Mouse (Mus musculus) adrenal gland, adult 8-10 months (tissue): ENCODE data around the gene Wwox. TPM values are rescaled to one million over a fixed set of nuclear protein-coding genes. Genes with fewer than 3 reads are reported as not detected.
A peak's percentile ranks its signal among the peaks of the same experiment; 100 is the strongest.

Source experiments
- DNase-seq: peaks from one replicate; pipeline ENCODE4 v3.0.0; 2022
- total RNA-seq, 4 experiments: library from RNA; stranded (reverse); gene quantifications; 2 replicates each; pipeline ENCODE4 v1.2.4; 2022

Gene Wwox
- 10 to 100 TPM; 26.4 to 56.6 (median 35.7) TPM for total RNA-seq

- peak; percentile 99 for DNase-seq
Observed at GRCm38 (mm10) chr8:114439334-114440204, at the start of gene Wwox. TSS of gene Wwox (plus strand) at chr8:114439655.

DNA sequence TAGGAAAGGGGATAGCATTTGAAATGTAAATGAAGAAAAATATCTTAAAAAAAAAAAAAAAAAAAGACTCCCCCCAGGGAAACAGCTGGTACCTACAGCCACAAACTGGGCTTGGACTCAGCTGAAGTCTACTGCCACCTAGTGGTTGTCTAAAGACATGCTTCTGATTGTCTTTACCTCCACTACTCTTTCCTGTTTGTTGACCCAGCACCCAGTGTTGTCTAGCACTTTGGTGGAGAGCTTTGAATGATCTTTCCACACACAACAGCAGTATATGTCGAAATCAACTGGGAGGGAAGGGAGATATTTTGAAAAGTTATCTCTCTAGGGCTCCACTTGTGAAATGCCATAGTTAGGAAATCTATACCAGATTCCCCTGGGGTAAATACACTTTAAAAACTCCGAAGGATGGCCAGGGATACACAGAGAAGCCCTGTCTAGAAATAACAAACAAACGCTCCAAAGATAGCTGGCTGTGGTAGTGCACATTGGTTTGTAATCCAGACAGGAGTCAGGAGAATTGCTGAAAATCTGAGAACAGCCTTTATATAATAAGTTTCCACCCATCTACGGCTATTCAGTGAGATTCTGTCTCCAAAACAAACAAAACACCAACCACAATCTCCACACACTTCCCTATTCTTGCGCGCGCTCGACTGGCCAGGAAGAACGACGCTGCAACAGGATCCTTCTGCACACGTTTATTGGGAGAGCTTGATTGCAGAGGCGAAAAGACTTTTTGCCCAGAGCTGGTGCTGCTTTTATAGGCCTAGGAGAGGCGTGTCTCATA, 48.8 kb upstream of the Wwox start:
- no peak for DNase-seq

DNA sequence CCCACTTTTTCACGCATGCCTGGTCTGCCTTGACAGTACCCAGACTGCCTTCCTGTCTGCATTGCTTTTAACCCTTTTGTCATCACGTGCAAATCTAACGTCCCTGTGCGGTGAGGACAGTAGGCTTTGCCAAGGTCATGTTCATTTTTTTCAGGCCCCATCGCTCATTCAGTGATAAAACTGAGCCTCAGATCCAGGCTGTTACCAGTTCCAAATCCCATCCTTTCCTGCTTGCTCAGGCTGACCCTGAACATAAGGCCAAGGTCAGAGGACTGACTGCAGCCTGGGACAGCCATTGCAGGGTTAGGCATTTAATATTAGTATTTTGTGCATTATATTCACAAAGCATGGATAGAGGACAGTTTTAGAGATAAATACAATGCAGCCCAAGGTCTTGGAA, 41.1 kb upstream of the Wwox start:
- peak; percentile 25 for DNase-seq

DNA sequence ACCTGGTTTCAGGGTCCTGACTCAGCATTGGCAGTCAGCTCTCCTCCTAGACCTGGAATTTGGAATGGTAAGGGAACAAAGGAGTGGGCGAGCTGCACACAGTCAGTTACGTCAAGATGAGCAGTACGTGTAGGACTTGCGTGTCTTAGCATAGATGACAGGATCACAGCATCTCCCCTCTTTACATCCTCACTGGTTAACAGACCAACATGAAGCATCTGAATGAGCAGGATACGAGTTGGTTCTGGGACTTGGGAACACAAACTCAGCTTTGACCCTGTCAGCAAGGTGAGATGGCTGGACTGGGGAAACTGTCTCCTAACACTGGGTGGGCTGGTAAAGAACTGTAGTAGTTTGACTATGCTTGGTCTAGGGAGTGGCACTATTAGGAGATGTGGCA, 40.2 kb upstream of the Wwox start:
- no peak for DNase-seq

DNA sequence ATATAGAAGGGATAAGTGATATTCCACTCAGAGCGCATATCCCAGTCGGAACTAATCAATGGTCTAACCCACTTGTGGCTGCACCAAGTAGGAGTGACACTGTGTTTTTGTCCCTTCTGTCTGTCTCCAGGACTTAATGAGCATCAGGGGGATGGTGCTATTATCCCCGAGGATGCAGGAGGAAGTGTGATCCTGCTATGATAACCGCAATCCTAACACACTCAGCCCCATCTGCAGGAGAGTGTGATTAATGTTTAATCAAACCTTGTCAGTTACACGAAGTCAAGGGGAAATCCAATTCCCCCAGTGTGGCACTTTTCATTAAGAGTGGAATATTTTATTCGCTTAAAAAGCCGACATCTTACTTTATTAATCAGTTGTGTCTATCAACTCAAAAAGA, 37.8 kb upstream of the Wwox start:
- no peak for DNase-seq

GRCm38 (mm10) chr8:114411421-114411820, 28.0 kb upstream of the Wwox start:
- no peak for DNase-seq

- no peak for DNase-seq
Observed at GRCm38 (mm10) chr8:114417786-114418185, 21.7 kb upstream of the Wwox start, which contains the start of gene Clec3a. TSS of gene Clec3a (plus strand) at chr8:114418086.

DNA sequence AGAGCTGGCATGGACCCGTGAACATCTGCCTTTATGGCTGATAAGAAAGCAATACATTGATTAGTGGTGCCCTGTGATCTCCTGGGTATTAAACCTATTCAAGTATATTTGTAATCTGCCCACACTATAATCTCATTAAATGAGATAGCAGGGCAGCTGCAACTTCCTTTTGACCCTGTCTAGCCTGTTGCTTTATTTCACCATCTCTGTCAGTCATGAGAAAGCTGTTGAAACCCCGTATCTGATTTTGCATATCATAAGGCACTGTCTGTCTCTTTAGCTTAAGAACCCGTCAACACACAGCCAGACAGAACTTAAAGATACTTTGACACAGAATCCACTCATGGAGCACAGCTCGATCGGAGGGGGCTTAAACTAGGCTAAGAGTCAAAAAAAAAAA, 21.0 kb upstream of the Wwox start:
- no peak for DNase-seq

DNA sequence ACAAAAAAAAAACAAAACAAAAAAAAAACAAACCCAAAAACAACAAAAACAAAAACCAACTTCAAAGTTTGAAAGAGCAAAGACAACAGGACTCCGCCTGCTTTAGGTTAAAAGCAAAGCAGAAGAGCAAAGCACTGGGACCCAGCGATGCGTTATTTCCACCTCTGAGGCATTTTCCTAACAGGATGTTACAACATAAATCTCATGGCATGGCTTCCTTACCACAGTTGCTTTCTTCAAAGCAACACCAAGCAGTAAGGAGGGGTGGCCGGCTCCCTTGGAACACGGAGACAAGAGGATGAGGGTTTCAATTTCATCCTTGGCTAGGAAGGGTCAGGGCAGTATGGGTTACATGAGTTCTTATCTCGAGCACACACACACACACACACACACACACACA, 20.6 kb upstream of the Wwox start:
- no peak for DNase-seq

- no peak for DNase-seq
Observed at GRCm38 (mm10) chr8:114421544-114421943, 17.9 kb upstream of the Wwox start.

DNA sequence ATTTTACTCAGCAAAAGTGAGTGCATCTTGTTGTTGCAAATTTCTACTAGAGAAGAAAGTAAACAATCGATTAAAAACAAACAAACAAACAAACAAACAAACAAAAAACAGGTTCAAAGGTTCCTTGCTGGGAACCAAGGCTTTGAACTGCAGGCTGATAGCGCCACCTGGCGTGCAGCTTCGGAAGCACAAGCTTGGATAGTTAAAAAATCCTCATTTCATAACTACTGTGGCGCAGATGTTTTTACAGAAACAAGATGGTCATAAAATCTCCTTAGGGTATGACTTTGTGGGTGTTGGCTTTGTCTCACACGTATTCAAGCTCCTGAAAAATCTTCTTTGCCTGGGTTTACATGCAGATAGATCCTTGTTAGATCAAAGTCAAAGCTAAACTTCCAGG, 1.2 kb upstream of the Wwox start:
- no peak for DNase-seq

- no peak for DNase-seq
Observed at GRCm38 (mm10) chr8:114440205-114440589, 742 bp downstream of the Wwox start.

DNA sequence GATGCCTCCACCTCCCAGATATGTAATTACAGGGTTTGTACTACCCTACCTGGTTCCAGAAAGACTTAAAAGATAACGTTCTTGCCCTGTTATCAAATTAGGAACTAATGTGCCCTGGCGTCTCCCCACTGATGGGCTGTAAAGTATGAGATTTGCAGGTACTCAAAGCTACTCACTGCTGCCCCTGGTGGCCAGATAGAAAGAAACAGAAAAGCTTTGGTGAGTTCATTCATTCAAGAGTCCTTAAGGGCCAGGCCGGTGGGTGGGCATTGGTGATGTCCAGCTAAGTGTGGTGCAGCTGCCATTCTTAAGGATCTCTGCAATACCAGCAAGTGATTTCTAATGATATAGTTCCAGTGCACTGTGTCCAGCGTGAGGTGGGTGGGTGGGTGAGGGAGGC, 2.2 kb downstream of the Wwox start:
- DNase-seq: no peak

DNA sequence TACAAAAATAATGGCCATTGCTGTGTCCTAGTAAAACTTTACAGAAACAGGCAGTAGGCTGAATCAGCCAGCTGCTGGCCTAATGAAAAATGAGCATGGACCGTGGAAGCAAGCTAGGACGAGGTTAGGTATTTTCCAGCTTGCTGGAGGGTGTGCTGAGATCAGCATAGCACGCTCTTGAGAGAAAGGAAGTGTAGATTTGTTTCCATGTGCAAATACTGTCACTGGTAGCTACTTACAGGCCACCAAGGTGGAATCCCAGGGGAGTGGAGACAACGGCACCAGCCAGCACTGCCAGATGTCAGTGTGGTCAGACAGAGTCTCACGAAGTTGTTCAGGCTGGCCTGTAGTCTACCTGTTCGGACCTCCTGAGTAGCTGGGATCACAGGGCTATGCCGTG, 7.4 kb downstream of the Wwox start:
- no peak for DNase-seq

GRCm38 (mm10) chr8:114452278-114452677, 12.8 kb downstream of the Wwox start:
- no peak for DNase-seq

DNA sequence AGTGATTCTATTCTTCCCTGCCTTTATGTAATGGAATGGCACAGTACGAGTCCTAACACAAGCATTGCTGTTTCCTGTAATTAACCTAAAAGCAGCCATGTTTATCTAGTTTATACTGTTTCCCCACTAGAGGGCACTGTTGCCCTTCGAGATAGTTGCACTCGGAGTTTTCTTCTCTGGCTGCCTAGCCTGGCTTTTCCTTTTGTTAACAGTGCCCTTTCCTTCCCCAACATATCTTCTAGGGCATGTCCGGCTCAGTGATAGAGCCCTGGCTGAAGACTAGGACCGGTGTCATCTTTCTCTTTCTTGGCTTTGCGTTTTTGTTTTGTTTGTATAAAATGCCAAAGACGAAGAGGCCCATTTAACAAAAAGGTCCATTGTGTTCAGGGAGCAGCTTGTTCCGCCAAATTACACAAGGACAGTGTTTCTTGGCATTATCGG, 13.3 kb downstream of the Wwox start:
- DNase-seq: no peak

DNA sequence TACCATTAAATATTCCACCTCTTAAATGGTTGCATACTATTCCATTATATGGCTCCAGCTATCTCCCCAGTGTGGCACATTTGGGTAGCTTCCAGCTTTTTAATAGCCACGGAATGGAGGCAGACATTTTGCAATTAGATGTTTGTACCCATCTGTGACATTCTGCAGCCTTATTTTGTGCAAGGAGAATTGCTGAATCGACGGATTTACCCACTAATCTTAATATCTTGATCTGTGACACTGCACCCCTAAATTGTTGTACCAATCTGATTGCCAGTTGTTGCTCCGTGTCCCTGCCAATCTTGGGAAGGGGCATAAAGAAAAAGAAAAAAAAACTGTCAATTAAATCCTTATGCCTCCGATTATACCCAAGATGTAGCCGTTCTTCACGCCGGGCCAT, 15.8 kb downstream of the Wwox start:
- no peak for DNase-seq

- no peak for DNase-seq
Observed at GRCm38 (mm10) chr8:114455953-114456352, 16.5 kb downstream of the Wwox start.

DNA sequence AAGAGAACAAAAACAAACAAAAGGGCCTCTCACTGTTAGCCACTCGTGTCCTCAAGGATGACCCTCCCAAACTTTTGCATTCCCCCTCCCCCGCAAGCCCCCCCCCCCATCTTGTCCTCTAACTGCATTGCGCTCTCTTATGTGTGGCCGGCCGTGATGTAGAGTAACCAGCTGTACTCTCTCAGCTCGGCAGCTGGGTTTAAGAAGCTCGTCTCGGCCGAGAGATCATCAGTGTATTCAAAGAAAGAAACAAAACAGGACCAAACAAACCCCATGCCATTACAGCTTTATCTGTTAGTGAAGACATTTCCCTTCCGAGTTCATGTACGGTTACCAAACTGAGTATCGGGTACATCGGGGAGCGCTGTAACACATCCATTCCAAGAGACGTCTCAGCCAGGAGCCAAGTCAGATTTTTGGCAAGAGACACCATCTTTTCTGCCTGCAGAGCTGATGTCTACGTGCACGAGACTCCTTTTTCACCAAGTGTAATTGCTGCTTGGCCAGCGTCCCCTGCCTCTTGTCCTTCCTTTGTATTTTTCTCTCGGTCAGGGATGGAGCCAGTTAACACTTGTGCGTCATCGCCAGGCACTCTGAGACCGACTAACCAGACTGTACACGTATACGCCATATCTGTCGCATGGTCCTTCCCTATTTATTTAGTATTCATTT, 18.8 kb downstream of the Wwox start:
- no peak for DNase-seq

GRCm38 (mm10) chr8:114460600-114460999, 21.1 kb downstream of the Wwox start:
- DNase-seq: no peak

DNA sequence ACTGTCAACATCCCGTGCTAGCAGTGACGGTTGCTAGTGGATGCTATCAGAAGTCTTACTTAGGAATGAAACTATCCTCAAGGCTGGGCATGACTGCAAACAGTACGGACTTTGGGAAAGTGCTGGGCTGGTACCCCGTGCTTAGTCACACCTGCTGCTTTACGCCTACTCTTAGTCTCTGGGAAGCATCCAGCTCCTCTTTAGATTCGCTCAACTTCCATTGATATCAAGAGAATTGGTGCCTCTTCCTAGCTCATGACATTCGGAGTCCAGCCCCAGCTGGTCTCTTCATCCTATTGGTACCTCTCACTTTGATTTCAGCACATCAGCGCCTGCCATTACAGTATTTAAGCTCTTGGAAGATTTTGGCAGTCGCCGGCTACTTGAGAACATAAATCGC, 23.1 kb downstream of the Wwox start:
- no peak for DNase-seq

- DNase-seq: no peak
Observed at GRCm38 (mm10) chr8:114463305-114463704, 23.9 kb downstream of the Wwox start.
